In the genomic region with DNA sequence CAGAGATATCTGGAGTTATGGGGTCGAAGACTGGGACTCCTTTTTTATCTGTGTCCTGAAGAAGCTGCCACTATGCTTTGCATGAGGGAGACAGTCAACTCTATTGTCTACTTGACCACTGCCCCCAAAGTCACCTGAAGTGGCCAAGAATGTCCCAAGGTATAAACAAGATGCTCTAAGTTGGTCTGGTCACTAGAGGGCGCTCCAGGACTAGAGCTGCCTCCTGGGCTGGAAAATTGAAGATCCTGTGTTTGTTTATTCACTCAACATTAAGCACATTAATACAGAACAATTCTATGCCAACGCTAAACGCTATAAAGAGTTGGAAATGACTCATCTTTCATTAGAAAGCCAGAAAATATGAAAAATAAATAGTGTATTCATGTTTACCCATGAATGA, we compare ENCODE assay signal across 9 mouse cellular contexts. TPM values are rescaled to one million over a fixed set of nuclear protein-coding genes. Genes with fewer than 3 reads are reported as not detected.
DNase-seq lines count a peak whose midpoint lies in the region; ATAC-seq and TF ChIP-seq lines count a peak whose summit lies in the region.
"Had no signal": no experiment of that assay in that cellular context is flagged by ENCODE, and none has a peak within 500 bp of the region (broad histone marks: within the 10 kb centered on the region; RNA-seq: fewer than 3 reads in every experiment).

No protein-coding gene starts in this region.

- no peak overlapping the region for H3K9ac ChIP-seq in liver, postnatal 0 days (replicated peaks)

- TF ChIP-seq EP300 in liver, postnatal 0 days (IDR thresholded peaks at IDR 0.05; ENCODE audit: low read depth), result no peak

- DNase-seq in A20 (ENCODE audit: low read depth, low spot score) (peak; percentile 58), ES-CJ7 (ENCODE audit: low read depth, low spot score) (peak; percentile 51)
- DNase-seq in c-Kit-positive CD71-positive TER-119-positive erythroid progenitor cells, embryonic 14.5 days (ENCODE audit: low spot score), result peak; percentile 46
- peak; percentile 59 to 71 for DNase-seq in frontal cortex, postnatal 25 days (ENCODE audit: low spot score in 2 of 2)
- peak; percentile 88 for DNase-seq in kidney, postnatal 10 days
- peak; percentile 79 for DNase-seq in liver, postnatal 0 days
- peak; percentile 80 to 88 for DNase-seq in right cerebral cortex, adult 2 months (ENCODE audit: low spot score in 2 of 2)
- peak; percentile 27 for DNase-seq in yolk sac, embryonic 10.5 days (ENCODE audit: low spot score)

- H3K36me3 ChIP-seq in liver, postnatal 0 days (replicated peaks; ENCODE audit: insufficient read depth, low read length), result no peaks in the 10 kb centered on the region

- no peaks in the 10 kb centered on the region for H3K9me3 ChIP-seq in liver, postnatal 0 days (ENCODE audit: low read length)

- H3K27me3 ChIP-seq in liver, postnatal 0 days (ENCODE audit: insufficient read depth, low read length), result no peaks in the 10 kb centered on the region

- peaks cover 4% of the 10 kb centered on the region; the same call in 1 of the 2 replicates for H3K4me1 ChIP-seq in liver, postnatal 0 days (ENCODE audit: insufficient read depth)

- peak; percentile 92 for TF ChIP-seq CTCF in liver, postnatal 0 days (IDR thresholded peaks at IDR 0.05; ENCODE audit: low read depth)

- H3K4me2 ChIP-seq in liver, postnatal 0 days (ENCODE audit: low read depth, low read length), result no peak overlapping the region

- H3K27ac ChIP-seq in liver, postnatal 0 days (ENCODE audit: low read depth), result no peak overlapping the region

- no peak overlapping the region for H3K4me3 ChIP-seq in liver, postnatal 0 days (ENCODE audit: low read depth, low read length)

- no peak for ATAC-seq in liver, postnatal 0 days

- WGBS in liver, postnatal 0 days (ENCODE audit: insufficient replicate concordance), result 6% methylated on average over 4 of the region's 4 CpGs

RNA-seq across cellular contexts. Expression of a gene that starts 15.5 kb away (rescaled TPM):
- polyA plus RNA-seq in liver, postnatal 0 days (2015; fragmentation: Nextera tagmentation; extraction: Ambion mirVana), result 3.9 and 4.2 TPM in 2 replicates

RNA-seq across cellular contexts. Expression of a gene that starts 23.1 kb away (rescaled TPM):
- not detected in 2 replicates for polyA plus RNA-seq in liver, postnatal 0 days (2015; fragmentation: Nextera tagmentation; extraction: Ambion mirVana)
- polyA plus RNA-seq: heart, embryonic 16.5 days had no signal

RNA-seq across cellular contexts. Expression of a gene that starts 24.4 kb away (rescaled TPM):
- 0.24 and 0.26 TPM in 2 replicates for polyA plus RNA-seq in liver, postnatal 0 days (2015; fragmentation: Nextera tagmentation; extraction: Ambion mirVana)

RNA-seq across cellular contexts. Expression of a gene that starts 33.5 kb away (rescaled TPM):
- polyA plus RNA-seq in liver, postnatal 0 days (2015; fragmentation: Nextera tagmentation; extraction: Ambion mirVana), result 9.8 and 10.5 TPM in 2 replicates
- polyA plus RNA-seq: heart, embryonic 16.5 days had no signal

Comparison
In these comparisons a context has a peak if more than half of its experiments do, and no peak if none do; other contexts are left out.
1. DNase-seq: peak in every context shown above with its lines; median percentile 88 in kidney, postnatal 10 days; 84 in right cerebral cortex, adult 2 months; 79 in liver, postnatal 0 days; 65 in frontal cortex, postnatal 25 days; 58 in A20; 51 in ES-CJ7; 46 in c-Kit-positive CD71-positive TER-119-positive erythroid progenitor cells, embryonic 14.5 days; 27 in yolk sac, embryonic 10.5 days.